Mouse (Mus musculus) bone marrow, adult 2 months (tissue): ENCODE data around the gene C1qbp. TPM values are rescaled to one million over a fixed set of nuclear protein-coding genes. Genes with fewer than 3 reads are reported as not detected.
A peak's percentile ranks its signal among the peaks of the same experiment; 100 is the strongest.

Source experiments
- H3K27ac ChIP-seq: fragments of 200-500 bp; 2 replicates; pipeline ENCODE4 v1.5.1; 2012; ENCODE audit warnings: low read depth, mild to moderate bottlenecking, control low read depth, inconsistent platforms, low read length; ENCODE audit not compliant: control insufficient read depth, poor library complexity, insufficient read depth
- H3K4me1 ChIP-seq: fragments of 200-500 bp; 2 replicates; pipeline ENCODE4 v1.6.1; 2011; ENCODE audit warnings: low read length; ENCODE audit not compliant: control insufficient read depth, insufficient read depth
- H3K4me3 ChIP-seq: fragments of 200-500 bp; replicated peaks from 2 replicates; pipeline ENCODE3; 2011; ENCODE audit warnings: mild to moderate bottlenecking, low read depth, low read length, control low read depth; ENCODE audit not compliant: control insufficient read depth
- CTCF ChIP-seq: fragments of 200-500 bp; IDR thresholded peaks from 2 replicates; pipeline ENCODE4 v1.5.1; 2011; ENCODE audit warnings: low read length, control low read depth; ENCODE audit not compliant: control insufficient read depth, insufficient read depth
- POLR2A ChIP-seq: fragments of 200-500 bp; IDR thresholded peaks from 2 replicates; pipeline ENCODE4 v1.6.1; 2011; ENCODE audit warnings: low read depth, mild to moderate bottlenecking, control low read depth, low read length, borderline replicate concordance; ENCODE audit not compliant: control insufficient read depth
- WGBS: fragments of 180-500 bp; shearing (Covaris S2); methylation state at CpG from one replicate; pipeline ENCODE4 v1.1.7; 2018; 5-methylcytosine and 5-hydroxymethylcytosine counted together
- polyA plus RNA-seq: library from polyadenylated mRNA; stranded (reverse); fragments of >200 nt; gene quantifications from 2 replicates; pipeline ENCODE4 v1.2.4, GENCODE M21; 2011; ENCODE audit warnings: low replicate concordance; ENCODE audit not compliant: missing spikeins, insufficient read depth, insufficient read length

Gene C1qbp
- polyA plus RNA-seq, 1 experiment, result 84.8 TPM

- Histone ChIP-seq H3K4me1 (peaks cover 1% of the 10 kb centered on the region; the same call in 1 of the 2 replicates), H3K4me3 (no peak overlapping the region), H3K27ac (no peak overlapping the region)
- TF ChIP-seq CTCF (no peak), POLR2A (no peak)
- WGBS, result 82% methylated on average over 14 of the region's 14 CpGs
Measured at GRCm38 (mm10) chr11:70980751-70981510, 1.9 kb downstream of the C1qbp start.

DNA sequence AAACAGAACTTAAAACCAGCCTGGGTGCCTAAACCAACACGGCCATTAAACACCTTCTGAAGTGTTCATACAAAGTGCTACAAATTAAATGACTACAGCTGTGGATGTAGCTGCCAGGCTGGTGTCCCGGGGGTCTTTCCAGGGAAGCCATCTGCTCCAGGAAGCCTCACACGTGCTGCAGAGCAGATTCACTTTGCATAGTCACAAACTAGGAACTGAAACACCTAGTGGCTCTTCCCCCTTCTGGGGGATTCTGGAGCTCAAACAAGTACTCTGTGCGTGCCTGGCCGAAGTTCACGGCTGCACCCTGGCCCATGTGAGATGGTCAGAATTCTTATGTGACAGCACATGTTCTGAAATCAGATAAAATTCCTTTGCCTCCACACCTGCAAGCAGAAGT lies 2.6 kb downstream of the C1qbp start:
- no peak for TF ChIP-seq POLR2A
- no peak for TF ChIP-seq CTCF
- H3K27ac ChIP-seq, result no peak overlapping the region

DNA sequence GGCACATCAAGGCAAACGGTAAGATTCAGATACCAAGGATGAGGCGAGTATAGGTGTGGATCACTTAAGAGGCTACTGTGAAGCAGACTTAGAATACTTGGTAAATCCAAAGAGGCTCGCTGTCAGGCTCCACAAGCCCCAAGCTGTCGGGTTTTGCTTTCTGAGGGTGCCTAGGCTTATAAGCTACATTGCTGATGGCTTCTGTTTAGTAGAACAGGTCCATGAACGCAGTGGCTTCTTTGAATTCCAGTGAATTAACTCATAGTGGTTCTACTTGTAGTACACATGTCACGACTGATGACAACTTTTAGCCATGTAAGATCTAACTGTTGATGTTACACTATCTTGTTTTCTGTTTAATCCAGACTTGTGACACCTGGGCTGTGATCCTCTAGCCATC lies 5.5 kb downstream of the C1qbp start:
- TF ChIP-seq CTCF (no peak), POLR2A (no peak)
- WGBS, result 86% methylated on average over 6 of the region's 6 CpGs
- no peak overlapping the region for H3K27ac ChIP-seq
- no peak overlapping the region for H3K4me3 ChIP-seq
- no peaks in the 10 kb centered on the region; the same call in 1 of the 2 replicates for H3K4me1 ChIP-seq

More for the DNA sequence above, 2.6 kb downstream of the C1qbp start:
- Histone ChIP-seq H3K4me1 (peaks cover 1% of the 10 kb centered on the region; the same call in 1 of the 2 replicates), H3K4me3 (no peak overlapping the region)
- WGBS, result 80% methylated on average over 6 of the region's 6 CpGs

GRCm38 (mm10) chr11:70975193-70975592 lies 7.6 kb downstream of the C1qbp start:
- TF ChIP-seq CTCF (no peak), POLR2A (no peak)
- WGBS, result 62% methylated on average over 2 of the region's 2 CpGs
- Histone ChIP-seq H3K27ac (no peak overlapping the region), H3K4me3 (no peak overlapping the region), H3K4me1 (no peaks in the 10 kb centered on the region; the same call in 1 of the 2 replicates)

DNA sequence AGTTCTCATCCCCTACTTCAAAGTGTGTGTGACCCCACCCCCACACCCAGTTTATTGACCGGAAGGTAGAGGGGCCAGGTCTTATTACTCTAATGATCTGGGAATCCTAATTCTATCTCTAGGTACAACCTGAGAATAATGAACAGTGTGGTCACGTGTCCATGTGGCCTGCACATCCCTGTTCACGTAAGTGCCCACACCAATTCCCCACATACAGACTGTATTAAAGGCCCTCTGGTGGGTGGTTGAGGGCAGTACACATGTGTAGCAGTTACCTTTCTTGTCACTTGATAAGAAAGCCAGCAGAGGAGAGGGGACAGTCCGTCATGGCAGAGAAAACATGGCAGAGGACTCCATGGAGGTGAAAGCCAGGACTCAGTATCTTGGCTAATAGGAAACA lies 8.9 kb downstream of the C1qbp start:
- no peak for TF ChIP-seq POLR2A
- TF ChIP-seq CTCF, result peak; percentile 19; the same call in 1 of the 2 replicates
- Histone ChIP-seq H3K4me1 (peaks cover 1% of the 10 kb centered on the region; the same call in 1 of the 2 replicates), H3K4me3 (no peak overlapping the region), H3K27ac (no peak overlapping the region)
- WGBS, result 67% methylated on average over 4 of the region's 4 CpGs

DNA sequence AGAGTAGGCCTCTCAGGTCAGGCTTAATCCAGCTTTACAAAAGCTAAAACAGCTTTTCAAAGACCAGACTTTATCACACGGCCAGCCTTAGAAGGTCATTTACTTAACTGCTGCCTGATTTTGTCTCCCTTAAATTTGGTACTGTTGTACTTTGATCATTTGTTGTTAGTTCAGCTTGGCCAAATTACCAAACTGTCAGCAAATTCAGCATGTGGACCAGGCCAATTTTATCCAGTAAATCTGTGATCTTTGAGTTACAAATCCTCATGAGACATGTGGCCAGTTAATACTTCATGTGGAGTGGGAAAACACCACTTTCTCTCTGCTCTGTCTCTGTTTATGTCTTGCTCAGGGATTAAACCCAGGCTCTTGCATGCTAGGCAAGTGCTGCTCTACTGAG lies 10.2 kb downstream of the C1qbp start:
- H3K4me1 ChIP-seq, result peaks cover 3% of the 10 kb centered on the region; the same call in 1 of the 2 replicates
- 80% methylated on average over 1 of the region's 1 CpGs for WGBS
- TF ChIP-seq CTCF, result no peak
- H3K4me3 ChIP-seq, result no peak overlapping the region
- no peak overlapping the region for H3K27ac ChIP-seq

DNA sequence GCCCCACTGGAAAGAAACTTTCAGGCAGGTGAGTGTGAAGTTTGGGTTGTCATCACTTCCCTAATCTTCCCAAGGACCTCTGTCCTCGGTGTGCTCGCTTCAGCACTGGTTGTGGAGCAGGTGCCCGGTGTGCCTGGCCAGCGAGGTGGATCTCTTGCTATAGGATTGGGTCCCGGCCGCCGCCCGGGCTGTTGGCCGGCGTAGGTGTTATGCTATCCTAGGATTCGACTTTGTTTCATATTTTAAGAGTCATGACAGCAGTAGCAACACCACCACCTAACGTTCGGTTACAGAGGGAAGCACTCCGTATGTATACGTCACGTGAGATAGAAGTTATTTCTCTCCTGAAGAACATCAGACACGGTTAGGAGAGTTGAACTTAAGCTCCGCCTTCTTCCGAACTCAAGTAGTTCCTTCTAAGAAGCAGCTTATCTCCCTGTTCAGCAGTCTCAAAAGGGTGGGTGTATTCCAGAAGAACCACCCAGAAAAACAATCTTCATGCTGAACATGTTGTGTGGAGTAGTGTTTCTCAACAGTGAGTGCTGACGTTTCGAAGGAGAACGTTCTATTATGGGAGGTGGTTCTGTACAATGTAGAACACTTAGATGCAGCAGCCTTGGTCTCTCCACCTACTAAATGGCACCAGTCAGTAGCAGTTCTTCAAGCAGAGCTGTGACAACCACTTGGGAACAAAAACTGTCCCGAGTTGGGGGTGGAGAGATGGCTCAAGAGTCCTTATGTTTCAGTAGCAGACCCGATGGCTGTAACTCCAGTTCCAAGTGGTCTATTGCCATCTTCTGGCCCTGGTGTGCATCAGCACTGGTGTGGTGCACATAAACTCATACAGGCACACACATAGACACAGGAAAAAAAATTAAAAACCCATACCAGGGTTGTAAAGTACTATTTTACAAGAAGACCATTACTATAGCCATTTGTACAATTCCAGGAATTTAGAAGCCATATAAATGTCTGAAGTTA lies 12.0 kb downstream of the C1qbp start:
- Histone ChIP-seq H3K4me1 (peaks cover 3% of the 10 kb centered on the region; the same call in 1 of the 2 replicates), H3K27ac (peak overlapping the region; percentile 90), H3K4me3 (peak overlapping the region; percentile 88)
- TF ChIP-seq POLR2A (no peak), CTCF (no peak)
- 8% methylated on average over 24 of the region's 24 CpGs for WGBS
